Mouse (Mus musculus) thymus, postnatal 10 days (tissue): ENCODE measurements around the gene Palm2.

ENCODE experiments used
- DNase-seq, 2 experiments: peaks; one replicate each; pipeline ENCODE4 v3.0.0; 2021; ENCODE audit warnings: low spot score in 2 of 2

Palm2 gene

GRCm38 (mm10) chr4:57703574-57704470 is 269.8 kb downstream of the Palm2 start:
- no peak for DNase-seq

DNA sequence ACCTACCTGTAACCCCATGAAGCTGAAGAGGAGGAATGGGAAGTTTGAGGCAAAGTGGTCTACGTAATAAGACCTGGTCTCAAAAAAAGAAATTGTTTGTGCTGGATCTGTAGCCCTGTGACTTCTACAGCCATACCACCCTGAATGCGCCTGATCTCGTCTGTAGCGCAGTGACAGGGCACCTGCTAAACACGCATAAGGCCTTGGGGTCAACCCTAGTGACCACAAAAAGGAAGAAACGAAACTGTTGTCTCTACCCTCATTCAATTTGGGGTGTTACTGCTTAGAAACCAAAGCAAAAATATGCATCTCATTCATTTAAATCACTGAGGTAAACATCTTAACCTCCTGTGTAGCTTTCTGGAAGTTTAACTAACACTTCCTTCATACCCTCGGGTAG is 270.5 kb downstream of the Palm2 start:
- no peak for DNase-seq

GRCm38 (mm10) chr4:57715849-57716248 is 281.8 kb downstream of the Palm2 start:
- DNase-seq, result no peak

- no peak for DNase-seq
These were observed 282.7 kb downstream of the Palm2 start for GRCm38 (mm10) chr4:57716735-57717134.

DNA sequence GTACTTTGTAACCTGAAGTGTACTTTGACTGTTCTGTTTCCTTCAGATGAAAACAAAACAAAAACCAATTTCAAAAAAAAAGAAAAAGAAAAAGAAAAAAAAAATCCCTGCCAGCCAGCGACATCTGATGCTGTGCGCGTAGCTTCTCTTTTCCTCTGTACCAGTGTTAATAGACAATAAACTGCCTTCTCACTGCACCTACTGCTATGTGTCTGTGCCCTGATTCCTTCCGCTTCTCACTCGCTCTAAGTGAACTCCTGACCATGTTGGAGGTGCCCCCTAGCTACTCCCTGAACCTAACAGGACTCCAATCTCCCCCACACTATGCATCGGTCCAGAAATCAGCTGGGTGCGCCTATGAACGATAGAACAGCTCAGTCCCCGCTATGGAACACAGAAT is 283.3 kb downstream of the Palm2 start, which contains the start of gene Akap2:
Gene Akap2 (plus strand): TSS at position 304 of the 400 bp plus-strand sequence.
- DNase-seq, result no peak

DNA sequence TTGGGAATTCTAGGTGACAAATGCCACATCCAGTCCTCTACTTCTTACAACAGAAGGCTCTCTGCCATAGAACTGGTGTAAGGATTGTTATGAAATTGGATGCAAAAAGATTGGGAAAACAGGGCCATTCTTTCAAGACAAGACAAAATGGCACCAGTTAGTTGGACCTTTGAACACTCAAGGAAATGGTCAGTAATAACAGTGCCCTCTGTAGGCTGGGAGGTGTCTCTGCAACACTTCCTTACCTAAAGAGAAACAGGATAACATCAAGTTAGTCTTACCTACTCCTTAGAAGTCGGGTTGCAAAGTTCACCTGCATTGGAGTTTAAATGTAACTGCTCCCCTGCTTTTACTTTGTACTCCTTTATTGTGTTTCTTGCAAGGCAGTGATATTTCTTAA is 285.3 kb downstream of the Palm2 start:
- DNase-seq, result no peak

- DNase-seq, result peak; percentile 35 to 42
These were observed 286.9 kb downstream of the Palm2 start for GRCm38 (mm10) chr4:57720869-57721361.

- DNase-seq, result no peak
These were observed 288.2 kb downstream of the Palm2 start for GRCm38 (mm10) chr4:57722296-57722695.

GRCm38 (mm10) chr4:57723659-57724058 is 289.6 kb downstream of the Palm2 start:
- DNase-seq, result peak; percentile 27 to 38

DNA sequence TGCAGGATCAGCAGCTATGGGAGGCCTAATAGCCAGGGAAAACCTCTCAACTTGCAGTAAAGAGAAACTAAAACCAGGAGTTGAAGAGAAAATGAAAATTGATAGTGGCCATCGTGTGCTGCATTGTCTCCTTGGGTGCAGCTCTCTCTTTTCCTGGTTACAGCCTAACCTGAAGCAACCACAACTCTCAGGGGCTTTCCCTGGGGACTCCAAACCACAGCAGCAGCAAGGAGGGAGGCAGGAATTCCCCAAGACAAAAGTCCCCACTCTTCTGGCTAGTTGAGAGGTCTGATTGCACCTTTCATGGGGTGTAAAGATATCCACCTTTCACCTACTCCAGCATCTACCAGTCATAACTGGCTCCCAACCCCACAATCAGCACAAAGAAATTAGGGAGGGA is 291.5 kb downstream of the Palm2 start:
- DNase-seq, result no peak

- DNase-seq, result no peak
These were observed 294.6 kb downstream of the Palm2 start for GRCm38 (mm10) chr4:57728611-57729183.

- no peak for DNase-seq
These were observed 296.0 kb downstream of the Palm2 start for GRCm38 (mm10) chr4:57730047-57730446.

- DNase-seq, result no peak
These were observed 297.0 kb downstream of the Palm2 start for GRCm38 (mm10) chr4:57730801-57731598.

DNA sequence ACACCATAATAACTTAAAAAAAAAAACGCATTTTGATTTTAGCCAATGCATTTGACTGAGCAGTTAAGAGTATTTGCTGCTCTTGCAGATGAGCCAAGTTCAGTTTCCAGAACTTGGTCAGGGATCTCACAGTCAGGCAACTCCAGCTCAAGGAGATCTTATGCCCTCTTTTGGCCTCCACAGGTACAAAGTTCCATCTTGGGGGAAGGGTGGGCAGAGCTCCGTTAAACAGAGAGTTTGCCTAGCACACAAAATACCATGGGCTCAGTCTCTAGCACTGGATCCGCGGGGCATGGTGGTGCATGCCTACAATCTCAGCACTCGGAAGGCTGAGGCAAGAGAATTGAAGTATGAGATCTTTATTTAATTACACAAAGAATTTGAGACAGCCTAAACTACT is 298.3 kb downstream of the Palm2 start:
- no peak for DNase-seq

DNA sequence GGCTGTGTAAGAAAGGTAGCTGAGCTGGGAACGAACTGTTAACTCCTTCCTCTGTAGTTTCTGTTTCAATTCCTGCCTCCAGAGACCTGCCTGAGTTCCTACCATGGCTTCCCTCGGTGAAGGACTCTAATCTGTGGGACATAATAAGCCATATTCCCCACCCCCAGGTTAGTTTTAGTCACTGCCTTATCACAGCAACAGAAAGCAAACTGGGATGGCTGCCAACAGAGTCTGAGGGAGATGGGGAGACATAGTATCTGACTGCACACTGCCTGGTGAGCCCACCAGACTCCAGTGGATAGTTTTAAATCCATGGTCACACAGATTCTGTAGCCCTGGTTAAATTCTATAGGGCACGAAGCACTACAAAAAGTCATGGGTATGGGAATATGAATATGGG is 299.4 kb downstream of the Palm2 start:
- no peak for DNase-seq

DNA sequence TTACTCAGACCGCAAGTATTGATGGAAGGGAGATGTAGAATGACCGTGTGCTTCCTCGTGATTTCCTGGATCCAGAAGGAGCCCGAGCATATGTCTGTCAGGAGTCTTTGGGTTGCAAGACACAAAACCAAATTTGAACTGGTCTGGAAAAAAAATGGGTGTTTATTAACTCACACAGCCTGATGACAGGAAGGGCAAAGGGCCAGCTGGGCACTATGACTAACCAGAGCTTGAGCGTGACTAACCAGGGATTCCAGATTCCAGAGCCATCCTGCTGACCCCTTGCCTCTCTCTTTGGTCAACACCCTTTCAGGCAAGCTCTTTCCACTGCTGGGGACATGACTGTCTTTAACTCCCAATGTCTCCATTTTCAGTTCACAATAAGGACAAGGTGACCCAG is 301.4 kb downstream of the Palm2 start:
- DNase-seq, result no peak

DNA sequence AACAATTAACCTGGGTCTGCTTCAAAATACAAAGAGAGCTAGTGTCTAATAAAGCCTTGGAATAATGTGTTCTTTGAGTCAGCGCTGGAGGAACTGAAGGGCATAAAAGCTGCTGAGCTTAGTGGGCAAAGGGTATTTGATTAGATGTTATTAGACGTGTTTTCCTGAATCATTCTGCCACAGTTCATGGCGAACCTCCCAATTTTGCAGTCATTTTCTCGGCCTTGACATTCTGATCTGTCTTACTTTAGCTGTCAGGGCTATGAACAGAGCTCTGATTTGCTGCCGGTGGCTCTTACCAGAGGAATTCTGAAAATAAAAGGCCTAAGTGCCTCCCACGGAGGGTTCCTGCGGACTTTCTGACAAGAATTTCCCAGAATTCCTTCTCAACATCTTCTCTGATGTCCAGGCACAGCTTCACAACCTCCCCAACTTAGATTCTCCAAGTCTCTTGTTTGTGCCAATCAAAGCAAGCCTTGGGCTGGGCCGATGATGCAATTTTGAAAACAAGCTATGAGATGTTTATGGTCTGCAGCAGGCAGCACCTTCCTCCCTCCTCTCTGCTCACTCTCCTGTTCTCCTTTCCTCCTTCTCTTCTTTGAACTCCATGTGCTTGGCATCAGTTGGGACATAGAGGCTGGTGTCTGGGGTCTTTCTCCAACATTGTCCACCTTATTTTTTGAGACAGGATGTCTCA is 305.0 kb downstream of the Palm2 start:
- no peak for DNase-seq

DNA sequence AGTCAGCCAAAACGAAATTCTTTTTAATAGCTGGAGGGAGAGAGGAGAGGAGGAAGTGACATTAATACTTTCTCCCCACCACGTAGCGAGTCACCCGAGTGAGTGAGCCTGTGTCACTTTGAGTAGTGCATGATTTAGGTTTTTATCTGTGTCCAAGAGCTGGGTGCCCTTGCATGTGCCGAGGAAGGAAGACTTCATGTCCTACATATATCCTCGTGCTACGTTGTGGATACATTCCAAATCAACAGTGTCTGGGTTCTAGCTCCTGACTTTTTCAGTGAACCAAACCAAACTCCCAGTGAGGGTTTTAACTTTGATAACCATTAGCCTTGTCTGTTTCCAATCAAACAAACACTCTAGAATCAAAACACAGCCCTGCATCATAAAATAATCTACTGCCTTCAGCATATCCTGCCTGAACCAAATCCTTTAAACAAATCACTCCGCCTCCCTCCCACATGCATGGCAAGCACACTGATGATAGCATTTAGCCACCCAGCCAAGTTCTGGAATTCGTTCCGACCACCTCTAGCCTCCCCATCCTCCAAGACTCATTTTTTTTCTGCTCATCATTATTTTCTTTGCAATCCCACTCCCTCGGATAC is 309.4 kb downstream of the Palm2 start:
- DNase-seq, result no peak

- DNase-seq, result no peak
These were observed 316.6 kb downstream of the Palm2 start for GRCm38 (mm10) chr4:57750651-57751050.

- DNase-seq, result no peak
These were observed 317.0 kb downstream of the Palm2 start for GRCm38 (mm10) chr4:57751054-57751453.

DNA sequence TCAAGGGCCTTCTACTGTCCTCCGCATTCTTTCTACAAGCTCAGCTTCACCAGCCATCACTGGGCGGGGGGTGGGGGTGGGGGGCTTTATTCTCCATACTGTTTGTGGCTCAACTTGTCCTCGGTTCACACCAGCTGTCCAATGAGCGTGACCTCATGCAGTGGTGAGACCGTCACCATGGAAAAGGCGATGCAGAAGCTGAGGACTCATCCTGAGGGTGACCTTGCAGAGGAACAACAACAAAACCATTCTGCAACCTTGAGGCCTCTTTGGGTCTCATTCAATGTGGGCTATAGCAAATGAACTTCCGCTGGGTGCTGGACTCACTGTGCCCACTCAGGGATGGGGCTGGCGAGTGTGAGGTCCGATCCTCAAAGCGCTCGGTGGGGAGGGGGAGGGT is 317.5 kb downstream of the Palm2 start:
- no peak for DNase-seq
